Mouse (Mus musculus) intestine, postnatal 0 days (tissue): ENCODE results near the gene Nup155. TPM values are rescaled to one million over a fixed set of nuclear protein-coding genes. Genes with fewer than 3 reads are reported as not detected.

Source experiments
- ATAC-seq: fragments of 200-750 bp; cut with Nextera tagmentation; 2 replicates; pipeline ENCODE4 v1.8.0; 2017; ENCODE audit warnings: mild to moderate bottlenecking, moderate TSS enrichment, moderate library complexity
- H3K27ac ChIP-seq: fragments of 300-500 bp; sonication (generic); 2 replicates; pipeline ENCODE4 v1.5.1; 2014; ENCODE audit warnings: mild to moderate bottlenecking, low read depth, low read length, moderate library complexity
- H3K27me3 ChIP-seq: fragments of 300-500 bp; sonication (generic); replicated peaks from 2 replicates; pipeline ENCODE4 v1.6.1; 2014; ENCODE audit warnings: low read length, mixed read lengths; ENCODE audit not compliant: control insufficient read depth, insufficient read depth
- H3K36me3 ChIP-seq: fragments of 300-500 bp; sonication (generic); 2 replicates; pipeline ENCODE4 v1.6.1; 2014; ENCODE audit warnings: mild to moderate bottlenecking, moderate library complexity; ENCODE audit not compliant: control insufficient read depth, insufficient read depth
- H3K4me1 ChIP-seq: fragments of 300-500 bp; sonication (generic); replicated peaks from 2 replicates; pipeline ENCODE4 v1.6.1; 2014; ENCODE audit warnings: antibody characterized with exemption, low read length, mixed read lengths; ENCODE audit not compliant: control insufficient read depth, insufficient read depth
- H3K4me2 ChIP-seq: fragments of 300-500 bp; sonication (generic); replicated peaks from 2 replicates; pipeline ENCODE4 v1.6.1; 2014; ENCODE audit warnings: low read depth, mild to moderate bottlenecking, moderate library complexity
- H3K4me3 ChIP-seq: fragments of 300-500 bp; sonication (generic); 2 replicates; pipeline ENCODE4 v1.5.1; 2014; ENCODE audit warnings: low read depth, low read length
- H3K9ac ChIP-seq: fragments of 300-500 bp; sonication (generic); 2 replicates; pipeline ENCODE4 v1.6.1; 2014; ENCODE audit warnings: mild to moderate bottlenecking, low read depth, low read length
- H3K9me3 ChIP-seq: fragments of 300-500 bp; sonication (generic); 2 replicates; pipeline ENCODE4 v1.6.1; 2016; ENCODE audit warnings: mixed run types; ENCODE audit not compliant: control insufficient read depth
- CTCF ChIP-seq: sonication (generic); IDR thresholded peaks from 2 replicates; pipeline ENCODE4 v1.5.1; 2016; ENCODE audit warnings: low read depth, mild to moderate bottlenecking, control low read depth, antibody characterized with exemption, moderate library complexity
- WGBS: fragments of 180-500 bp; shearing (Covaris S2); extraction: QIAGEN DNeasy Blood & Tissue Kit; methylation state at CpG from one replicate; pipeline ENCODE4 v1.1.7; 2014; 5-methylcytosine and 5-hydroxymethylcytosine counted together
- polyA plus RNA-seq: library from polyadenylated mRNA; unstranded; fragments of >200 nt; fragmentation: Nextera tagmentation; extraction: Ambion mirVana; gene quantifications from 2 replicates; pipeline ENCODE4 v1.2.1, GENCODE M21; 2015

Gene Nup155
- polyA plus RNA-seq, 1 experiment from 2014 or later = 3.3 TPM

GRCm38 (mm10) chr15:8109782-8110181 is 709 bp downstream of the Nup155 start:
- no peaks in the 10 kb centered on the region for H3K27me3 ChIP-seq
- peaks cover 16% of the 10 kb centered on the region for H3K36me3 ChIP-seq
- TF ChIP-seq CTCF = no peak
- peak overlapping the region; percentile 71 for H3K4me2 ChIP-seq
- H3K9ac ChIP-seq = peak overlapping the region; percentile 74
- no peak for ATAC-seq
- WGBS = 1% methylated on average over 8 of the region's 8 CpGs
- peak overlapping the region; percentile 93 for H3K4me3 ChIP-seq
- H3K27ac ChIP-seq = no peak overlapping the region
- H3K4me1 ChIP-seq = no peaks in the 10 kb centered on the region
- H3K9me3 ChIP-seq = no peaks in the 10 kb centered on the region

GRCm38 (mm10) chr15:8129281-8129680 is 20.2 kb downstream of the Nup155 start:
- no peaks in the 10 kb centered on the region for H3K27me3 ChIP-seq
- H3K4me1 ChIP-seq = no peaks in the 10 kb centered on the region
- no peaks in the 10 kb centered on the region for H3K9me3 ChIP-seq
- H3K36me3 ChIP-seq = peaks cover 66% of the 10 kb centered on the region
- H3K4me2 ChIP-seq = no peak overlapping the region
- H3K9ac ChIP-seq = no peak overlapping the region
- no peak for ATAC-seq
- 60% methylated on average over 1 of the region's 1 CpGs for WGBS
- no peak overlapping the region for H3K27ac ChIP-seq
- H3K4me3 ChIP-seq = no peak overlapping the region
- peak; percentile 26 for TF ChIP-seq CTCF

- Histone ChIP-seq H3K9ac (no peak overlapping the region), H3K27ac (no peak overlapping the region), H3K9me3 (no peaks in the 10 kb centered on the region), H3K4me2 (no peak overlapping the region), H3K36me3 (peaks cover 75% of the 10 kb centered on the region), H3K4me3 (no peak overlapping the region), H3K4me1 (no peaks in the 10 kb centered on the region), H3K27me3 (no peaks in the 10 kb centered on the region)
- WGBS = 94% methylated on average over 3 of the region's 3 CpGs
- no peak for TF ChIP-seq CTCF
- ATAC-seq = no peak
These were observed 22.2 kb downstream of the Nup155 start for GRCm38 (mm10) chr15:8131268-8131667.

GRCm38 (mm10) chr15:8131761-8132160 is 22.7 kb downstream of the Nup155 start:
- no peaks in the 10 kb centered on the region for H3K27me3 ChIP-seq
- no peak overlapping the region for H3K9ac ChIP-seq
- H3K4me3 ChIP-seq = no peak overlapping the region
- no peaks in the 10 kb centered on the region for H3K4me1 ChIP-seq
- no peaks in the 10 kb centered on the region for H3K9me3 ChIP-seq
- H3K36me3 ChIP-seq = peaks cover 78% of the 10 kb centered on the region
- no peak for TF ChIP-seq CTCF
- H3K4me2 ChIP-seq = no peak overlapping the region
- no peak for ATAC-seq
- no peak overlapping the region for H3K27ac ChIP-seq

GRCm38 (mm10) chr15:8135606-8136005 is 26.5 kb downstream of the Nup155 start:
- Histone ChIP-seq H3K4me2 (no peak overlapping the region), H3K36me3 (peaks cover 78% of the 10 kb centered on the region), H3K4me3 (no peak overlapping the region), H3K4me1 (no peaks in the 10 kb centered on the region), H3K27me3 (no peaks in the 10 kb centered on the region), H3K9ac (no peak overlapping the region), H3K9me3 (no peaks in the 10 kb centered on the region), H3K27ac (no peak overlapping the region)
- TF ChIP-seq CTCF = no peak
- ATAC-seq = no peak
- 78% methylated on average over 5 of the region's 5 CpGs for WGBS

- Histone ChIP-seq H3K4me1 (no peaks in the 10 kb centered on the region), H3K9ac (no peak overlapping the region), H3K27ac (no peak overlapping the region), H3K9me3 (no peaks in the 10 kb centered on the region), H3K4me3 (no peak overlapping the region), H3K27me3 (no peaks in the 10 kb centered on the region), H3K4me2 (no peak overlapping the region), H3K36me3 (peaks cover 36% of the 10 kb centered on the region)
- ATAC-seq = no peak
- no peak for TF ChIP-seq CTCF
- WGBS = 69% methylated on average over 1 of the region's 1 CpGs
These were observed 52.8 kb downstream of the Nup155 start for GRCm38 (mm10) chr15:8161841-8162240.
